Mouse (Mus musculus): Measurements from ENCODE around the gene Klf1. TPM values are rescaled to one million over a fixed set of nuclear protein-coding genes. Genes with fewer than 3 reads are reported as not detected.

Gene Klf1
- polyA plus RNA-seq (2014; fragmentation: Nextera tagmentation; extraction: Ambion mirVana): 11.1 and 14.4 TPM in 2 replicates

DNA sequence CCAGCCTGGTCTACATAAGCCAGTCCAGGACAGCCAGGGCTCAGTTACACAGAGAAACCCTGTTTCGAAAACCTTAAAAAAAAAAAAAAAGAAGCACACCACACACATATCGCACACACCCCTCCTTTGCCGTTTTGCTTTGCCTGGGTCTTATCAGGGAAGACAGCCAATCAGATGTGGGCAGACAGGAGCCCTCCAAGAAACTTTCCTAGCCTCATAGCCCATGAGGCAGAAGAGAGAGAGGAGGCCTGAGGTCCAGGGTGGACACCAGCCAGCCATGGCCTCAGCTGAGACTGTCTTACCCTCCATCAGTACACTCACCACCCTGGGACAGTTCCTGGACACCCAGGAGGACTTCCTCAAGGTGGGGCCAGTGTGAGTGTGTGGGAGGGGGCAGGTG lies at the start of gene Klf1:
Gene Klf1, plus strand, starts transcription at position 177 of the 400 bp plus-strand sequence.
- Histone ChIP-seq H3K27ac (replicated peaks; ENCODE audit: low read depth, low read length) (no peak within 1 kb of the TSS), H3K4me1 (ENCODE audit: control insufficient read depth, insufficient read depth, low read length) (no peaks in the 10 kb centered on the region), H3K27me3 (ENCODE audit: control insufficient read depth, insufficient read depth, low read length) (no peaks in the 10 kb centered on the region), H3K4me3 (ENCODE audit: low read depth, low read length) (peak within 1 kb of the TSS; percentile 61), H3K9me3 (replicated peaks; ENCODE audit: control insufficient read depth, low read length) (no peaks in the 10 kb centered on the region), H3K4me2 (ENCODE audit: low read depth, low read length) (peak within 1 kb of the TSS; percentile 97), H3K36me3 (replicated peaks; ENCODE audit: control insufficient read depth, insufficient read depth, low read depth, low read length) (no peaks in the 10 kb centered on the region), H3K9ac (replicated peaks; ENCODE audit: low read length) (peak within 1 kb of the TSS; percentile 80)
- 72% methylated on average over 3 of the region's 3 CpGs for WGBS
- ATAC-seq (replicated peaks; ENCODE audit: insufficient number of reproducible peaks, low FRiP score, low TSS enrichment, low read depth) (no peak), DNase-seq (ENCODE audit: low spot score) (no peak)

DNA sequence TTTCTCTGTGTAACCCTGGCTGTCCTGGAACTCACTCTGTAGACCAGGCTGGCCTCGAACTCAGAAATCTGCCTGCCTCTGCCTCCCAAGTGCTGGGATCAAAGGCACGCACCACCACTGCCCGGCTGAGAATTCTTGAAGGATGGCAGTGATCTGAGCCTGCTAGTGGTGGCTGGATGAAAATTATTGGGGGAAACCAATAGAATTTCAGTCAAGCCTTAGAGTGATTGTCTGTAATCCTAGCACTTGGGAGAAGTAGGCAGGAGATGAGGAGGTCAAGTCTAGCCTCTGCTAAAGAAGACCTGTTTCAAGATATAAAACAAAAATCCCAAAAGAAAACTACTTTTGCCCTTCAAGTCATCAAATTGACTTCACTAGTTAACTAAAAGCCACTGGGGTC lies 45.3 kb upstream of the Klf1 start:
- no peak overlapping the region for H3K9ac ChIP-seq (replicated peaks; ENCODE audit: low read length)
- no peak overlapping the region; the same call in 1 of the 2 replicates for H3K4me2 ChIP-seq (ENCODE audit: low read depth, low read length)
- H3K27ac ChIP-seq (replicated peaks; ENCODE audit: low read depth, low read length): no peak overlapping the region
- no peak overlapping the region; the same call in 1 of the 2 replicates for H3K4me3 ChIP-seq (ENCODE audit: low read depth, low read length)
- no peaks in the 10 kb centered on the region for H3K27me3 ChIP-seq (ENCODE audit: control insufficient read depth, insufficient read depth, low read length)
- 93% methylated on average over 3 of the region's 3 CpGs for WGBS
- H3K4me1 ChIP-seq (ENCODE audit: control insufficient read depth, insufficient read depth, low read length): no peaks in the 10 kb centered on the region
- peaks cover 11% of the 10 kb centered on the region for H3K36me3 ChIP-seq (replicated peaks; ENCODE audit: control insufficient read depth, insufficient read depth, low read depth, low read length)
- no peaks in the 10 kb centered on the region for H3K9me3 ChIP-seq (replicated peaks; ENCODE audit: control insufficient read depth, low read length)
- DNase-seq (ENCODE audit: low spot score) (no peak), ATAC-seq (replicated peaks; ENCODE audit: insufficient number of reproducible peaks, low FRiP score, low TSS enrichment, low read depth) (0 out of 2 replicates have a peak, but pooled peaks have one; percentile 2)

DNA sequence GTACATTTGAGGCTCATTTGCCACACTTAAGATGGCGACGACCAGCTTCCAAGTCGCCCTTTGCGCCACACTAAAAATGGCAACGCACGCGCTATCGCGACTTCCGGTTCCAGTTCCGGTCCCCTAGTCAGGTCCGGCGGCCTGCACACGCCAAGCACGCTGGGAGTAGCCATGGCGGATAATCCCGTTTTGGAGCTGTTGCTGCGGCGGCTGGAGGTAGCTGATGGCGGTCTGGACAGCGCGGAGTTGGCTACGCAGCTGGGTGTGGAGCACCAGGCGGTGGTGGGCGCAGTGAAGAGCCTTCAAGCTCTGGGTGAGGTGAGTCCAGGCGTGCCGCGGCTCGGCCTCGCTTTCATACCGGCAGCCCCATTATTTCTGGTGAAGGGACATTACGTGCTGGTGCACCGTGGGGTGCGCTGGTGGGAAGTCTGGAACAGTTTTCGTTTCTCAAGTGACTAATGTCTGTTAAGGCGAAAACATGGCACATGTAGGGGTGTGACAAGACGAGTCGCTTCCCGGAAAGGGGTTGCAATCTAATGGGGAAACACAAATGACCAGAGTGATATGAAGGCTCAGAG lies 44.8 kb upstream of the Klf1 start, which contains the start of gene Farsa:
Gene Farsa, plus strand, starts transcription at position 126 of the 578 bp plus-strand sequence.
- Histone ChIP-seq H3K4me3 (ENCODE audit: low read depth, low read length) (peak within 1 kb of the TSS; percentile 90), H3K27ac (replicated peaks; ENCODE audit: low read depth, low read length) (no peak within 1 kb of the TSS; the same call in 1 of the 2 replicates)

DNA sequence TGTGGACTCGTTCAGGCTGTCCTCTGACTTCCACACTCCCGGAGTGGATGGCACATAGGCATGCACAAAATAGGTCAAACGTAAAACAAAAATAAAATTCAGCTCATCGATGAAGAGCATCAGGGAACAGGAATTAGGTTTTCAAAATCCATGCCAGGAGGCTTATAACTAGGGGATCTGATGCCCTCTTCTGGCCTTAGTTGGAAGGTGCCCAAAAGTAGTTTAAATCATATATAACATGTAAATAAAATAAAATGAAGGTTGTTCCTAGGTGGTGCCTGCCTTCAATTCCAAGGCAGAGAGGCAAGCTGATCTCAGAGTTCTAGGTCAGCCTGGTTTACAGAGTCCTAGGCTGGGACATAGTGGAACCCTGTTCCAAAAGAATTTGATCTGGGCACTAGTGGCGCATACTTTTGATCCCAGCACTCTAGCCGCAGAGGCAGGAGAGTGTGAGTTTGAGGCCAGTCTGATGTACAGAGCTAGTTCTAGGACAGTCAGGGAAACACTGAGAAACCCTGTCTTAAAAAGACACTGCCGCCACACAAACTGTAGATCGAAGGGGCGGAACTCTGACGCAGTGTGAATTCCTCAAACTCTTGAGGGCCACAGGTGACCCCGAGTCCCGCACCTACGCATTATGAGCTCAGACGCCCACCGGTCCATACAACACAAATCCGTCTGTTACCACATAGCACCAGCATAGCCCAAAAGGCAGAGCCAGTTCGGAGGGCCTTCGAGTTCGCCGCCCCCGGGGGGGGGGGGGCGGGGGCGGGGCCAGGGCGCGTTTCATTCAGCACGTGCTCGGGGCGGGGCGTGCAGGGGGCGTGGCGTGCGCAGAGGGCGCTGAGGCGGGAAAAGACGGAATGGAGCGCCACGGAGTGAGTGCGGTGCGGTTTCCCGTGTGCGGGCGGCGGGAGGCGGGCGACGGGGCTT lies 30.1 kb upstream of the Klf1 start, which contains the start of gene Syce2:
Gene Syce2, plus strand, starts transcription at position 736 of the 933 bp plus-strand sequence.
- DNase-seq (ENCODE audit: low spot score): peak; percentile 78
- Histone ChIP-seq H3K27ac (replicated peaks; ENCODE audit: low read depth, low read length) (no peak within 1 kb of the TSS), H3K9ac (replicated peaks; ENCODE audit: low read length) (peak within 1 kb of the TSS; percentile 67), H3K4me3 (ENCODE audit: low read depth, low read length) (peak within 1 kb of the TSS; percentile 42), H3K36me3 (replicated peaks; ENCODE audit: control insufficient read depth, insufficient read depth, low read depth, low read length) (peaks cover 11% of the 10 kb centered on the region), H3K27me3 (ENCODE audit: control insufficient read depth, insufficient read depth, low read length) (no peaks in the 10 kb centered on the region), H3K4me1 (ENCODE audit: control insufficient read depth, insufficient read depth, low read length) (no peaks in the 10 kb centered on the region), H3K9me3 (replicated peaks; ENCODE audit: control insufficient read depth, low read length) (no peaks in the 10 kb centered on the region), H3K4me2 (ENCODE audit: low read depth, low read length) (peak within 1 kb of the TSS; percentile 89)
- WGBS: 15% methylated on average over 42 of the region's 46 CpGs
- ATAC-seq (replicated peaks; ENCODE audit: insufficient number of reproducible peaks, low FRiP score, low TSS enrichment, low read depth): peak; percentile 36; the same call in 1 of the 2 replicates

More for the DNA sequence above, 44.8 kb upstream of the Klf1 start, which contains the start of gene Farsa:
- DNase-seq (ENCODE audit: low spot score) (peak; percentile 97), ATAC-seq (replicated peaks; ENCODE audit: insufficient number of reproducible peaks, low FRiP score, low TSS enrichment, low read depth) (peak; percentile 75)
- H3K9ac ChIP-seq (replicated peaks; ENCODE audit: low read length): peak within 1 kb of the TSS; percentile 85
- peaks cover 15% of the 10 kb centered on the region for H3K36me3 ChIP-seq (replicated peaks; ENCODE audit: control insufficient read depth, insufficient read depth, low read depth, low read length)
- under 1% methylated on average over 39 of the region's 39 CpGs for WGBS
- peak within 1 kb of the TSS; percentile 84 for H3K4me2 ChIP-seq (ENCODE audit: low read depth, low read length)
- H3K9me3 ChIP-seq (replicated peaks; ENCODE audit: control insufficient read depth, low read length): no peaks in the 10 kb centered on the region
- H3K4me1 ChIP-seq (ENCODE audit: control insufficient read depth, insufficient read depth, low read length): no peaks in the 10 kb centered on the region
- H3K27me3 ChIP-seq (ENCODE audit: control insufficient read depth, insufficient read depth, low read length): no peaks in the 10 kb centered on the region

DNA sequence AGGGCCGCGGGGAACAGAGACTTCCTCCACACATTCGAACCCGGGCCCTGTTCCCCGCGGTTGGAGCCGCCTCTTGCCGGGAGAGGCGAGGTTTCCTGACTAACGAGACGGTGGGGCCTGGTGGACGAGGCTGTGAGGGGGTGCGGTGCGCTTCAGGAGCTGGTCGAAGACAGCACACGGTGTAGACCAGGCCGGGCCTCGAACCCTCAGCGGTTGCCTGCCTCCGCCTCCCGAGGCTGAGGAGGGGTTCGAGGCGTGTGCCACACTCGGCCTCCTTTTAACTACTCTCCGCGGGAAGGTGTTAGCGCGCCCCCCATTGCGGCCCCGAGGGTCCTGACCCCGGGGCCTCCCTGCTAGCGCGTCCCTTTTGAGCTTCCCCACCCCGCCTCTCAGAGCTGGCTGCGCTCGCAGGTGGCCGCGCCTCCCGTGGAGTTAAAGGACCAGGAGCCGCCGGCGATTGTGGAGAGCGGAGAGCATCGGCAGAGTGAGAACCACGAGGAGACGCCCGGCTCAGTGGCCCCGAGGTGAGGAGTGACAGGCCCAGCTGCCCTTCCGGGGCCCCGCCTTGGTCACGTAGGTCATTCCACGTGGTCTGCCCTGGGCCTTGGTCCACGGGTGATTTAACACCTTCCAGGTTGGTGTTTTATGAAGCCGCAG lies 29.3 kb upstream of the Klf1 start:
- Histone ChIP-seq H3K4me3 (ENCODE audit: low read depth, low read length) (peak overlapping the region; percentile 42), H3K36me3 (replicated peaks; ENCODE audit: control insufficient read depth, insufficient read depth, low read depth, low read length) (peaks cover 11% of the 10 kb centered on the region), H3K27me3 (ENCODE audit: control insufficient read depth, insufficient read depth, low read length) (no peaks in the 10 kb centered on the region), H3K27ac (replicated peaks; ENCODE audit: low read depth, low read length) (no peak overlapping the region), H3K4me2 (ENCODE audit: low read depth, low read length) (peak overlapping the region; percentile 89), H3K9ac (replicated peaks; ENCODE audit: low read length) (peak overlapping the region; percentile 67), H3K4me1 (ENCODE audit: control insufficient read depth, insufficient read depth, low read length) (no peaks in the 10 kb centered on the region), H3K9me3 (replicated peaks; ENCODE audit: control insufficient read depth, low read length) (no peaks in the 10 kb centered on the region)
- DNase-seq (ENCODE audit: low spot score): peak; percentile 44
- ATAC-seq (replicated peaks; ENCODE audit: insufficient number of reproducible peaks, low FRiP score, low TSS enrichment, low read depth): peak; percentile 64; the same call in 1 of the 2 replicates
- 3% methylated on average over 54 of the region's 54 CpGs for WGBS

DNA sequence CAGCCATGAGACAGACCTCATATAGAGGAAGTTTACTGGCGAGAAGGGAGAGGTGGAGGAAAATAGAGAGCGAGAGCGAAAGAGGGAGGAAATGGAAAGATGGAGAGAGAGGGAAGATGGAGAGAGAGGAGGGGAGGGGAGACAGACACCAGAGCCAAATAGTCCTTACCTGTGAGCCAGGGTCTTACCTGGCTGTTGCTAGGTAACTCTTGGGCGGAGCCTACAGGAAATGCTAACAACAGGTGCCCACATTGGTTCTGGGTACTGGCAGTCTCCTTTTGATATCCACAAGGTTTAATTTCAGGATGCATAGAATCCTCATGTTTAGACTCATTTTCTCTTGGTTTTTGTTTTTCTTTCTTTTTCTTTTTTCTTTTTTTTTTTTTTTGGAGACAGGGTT lies 28.7 kb upstream of the Klf1 start:
- no peaks in the 10 kb centered on the region for H3K9me3 ChIP-seq (replicated peaks; ENCODE audit: control insufficient read depth, low read length)
- WGBS: 61% methylated on average over 4 of the region's 4 CpGs
- H3K4me1 ChIP-seq (ENCODE audit: control insufficient read depth, insufficient read depth, low read length): no peaks in the 10 kb centered on the region
- H3K9ac ChIP-seq (replicated peaks; ENCODE audit: low read length): no peak overlapping the region; the same call in 1 of the 2 replicates
- no peaks in the 10 kb centered on the region for H3K27me3 ChIP-seq (ENCODE audit: control insufficient read depth, insufficient read depth, low read length)
- peak overlapping the region; percentile 42 for H3K4me3 ChIP-seq (ENCODE audit: low read depth, low read length)
- ATAC-seq (replicated peaks; ENCODE audit: insufficient number of reproducible peaks, low FRiP score, low TSS enrichment, low read depth) (no peak), DNase-seq (ENCODE audit: low spot score) (no peak)
- H3K27ac ChIP-seq (replicated peaks; ENCODE audit: low read depth, low read length): no peak overlapping the region
- H3K36me3 ChIP-seq (replicated peaks; ENCODE audit: control insufficient read depth, insufficient read depth, low read depth, low read length): peaks cover 8% of the 10 kb centered on the region
- peak overlapping the region; percentile 89 for H3K4me2 ChIP-seq (ENCODE audit: low read depth, low read length)

DNA sequence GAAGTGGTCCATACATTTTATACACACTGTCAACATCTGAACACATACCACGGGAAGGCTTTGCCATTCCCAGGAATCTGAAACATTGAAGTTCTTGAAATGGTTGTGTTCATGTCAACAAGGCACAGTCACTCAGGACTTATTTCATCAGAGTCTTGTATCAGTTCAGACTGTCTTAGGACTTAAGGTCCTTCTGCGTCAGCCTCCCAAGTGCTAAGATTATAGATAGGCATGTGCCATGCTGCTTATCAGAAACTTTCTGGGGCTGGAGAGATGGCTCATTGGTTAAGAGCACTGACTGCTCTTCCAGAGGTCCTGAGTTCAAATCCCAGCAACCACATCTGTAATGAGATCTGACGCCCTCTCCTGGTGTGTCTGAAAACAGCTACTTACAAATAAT lies 27.4 kb upstream of the Klf1 start:
- DNase-seq (ENCODE audit: low spot score): no peak
- Histone ChIP-seq H3K9ac (replicated peaks; ENCODE audit: low read length) (no peak overlapping the region), H3K9me3 (replicated peaks; ENCODE audit: control insufficient read depth, low read length) (no peaks in the 10 kb centered on the region), H3K4me1 (ENCODE audit: control insufficient read depth, insufficient read depth, low read length) (no peaks in the 10 kb centered on the region), H3K36me3 (replicated peaks; ENCODE audit: control insufficient read depth, insufficient read depth, low read depth, low read length) (no peaks in the 10 kb centered on the region), H3K27me3 (ENCODE audit: control insufficient read depth, insufficient read depth, low read length) (no peaks in the 10 kb centered on the region), H3K4me3 (ENCODE audit: low read depth, low read length) (no peak overlapping the region), H3K4me2 (ENCODE audit: low read depth, low read length) (no peak overlapping the region), H3K27ac (replicated peaks; ENCODE audit: low read depth, low read length) (no peak overlapping the region)
- 92% methylated on average over 3 of the region's 3 CpGs for WGBS
- no peak for ATAC-seq (replicated peaks; ENCODE audit: insufficient number of reproducible peaks, low FRiP score, low TSS enrichment, low read depth)
